Mouse (Mus musculus) T-helper 17 cell (primary cell): ENCODE measurements at regions not wholly inside any gene's neighbourhood (a gene's known extent, or its start where the extent isn't known, plus 50 kb on each side); places are given as distances from the start of the nearest gene placed in this dataset.

Experiments used
- in situ Hi-C, 2 experiments: fragments of 300-600 bp; cut with MboI, MseI; formaldehyde crosslinking; loops; 1 replicate in 1 of 2; 2 replicates in 1 of 2; pipeline ENCODE4 v1.15.1; 2025; ENCODE audit warnings: high pct_unique_total_duplicates in 2 of 2

- in situ Hi-C loops: no loop called here
Observed at GRCm38 (mm10) chr4:153023711-153024110, 458.9 kb downstream of the Ajap1 start.

- in situ Hi-C loops: no loop called here
Observed at GRCm38 (mm10) chr4:153019211-153019610, 463.4 kb downstream of the Ajap1 start.

- in situ Hi-C loops: no loop called here
Observed at GRCm38 (mm10) chr4:153018138-153018921, 464.3 kb downstream of the Ajap1 start.

- in situ Hi-C loops: no loop called here
Observed at GRCm38 (mm10) chr4:153017816-153018137, 464.8 kb downstream of the Ajap1 start.

DNA sequence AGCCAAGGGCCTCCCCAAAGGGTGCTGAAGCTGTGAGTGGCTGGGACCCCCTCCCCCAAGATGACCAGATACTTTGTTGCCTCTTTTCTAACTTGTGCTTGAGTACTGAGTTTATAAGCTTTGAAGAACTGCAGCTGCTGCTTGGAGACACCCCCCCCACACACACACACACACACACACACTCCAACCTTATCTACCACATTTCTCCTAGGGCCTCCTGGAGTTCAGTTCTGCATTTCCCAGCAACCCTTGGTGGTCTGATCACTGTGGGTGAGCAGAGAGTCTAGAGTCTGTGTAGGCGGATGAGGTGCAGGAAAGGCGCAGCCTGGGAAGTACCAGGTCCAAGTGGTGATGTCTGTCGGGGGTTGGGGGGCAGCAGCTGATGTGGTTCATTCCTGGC is 479.3 kb downstream of the Ajap1 start:
- in situ Hi-C loops: no loop called here

- in situ Hi-C loops: no loop called here
Observed at GRCm38 (mm10) chr4:153002516-153002915, 480.1 kb downstream of the Ajap1 start.

GRCm38 (mm10) chr4:153001761-153002160 is 480.9 kb downstream of the Ajap1 start:
- in situ Hi-C loops: no loop called here

DNA sequence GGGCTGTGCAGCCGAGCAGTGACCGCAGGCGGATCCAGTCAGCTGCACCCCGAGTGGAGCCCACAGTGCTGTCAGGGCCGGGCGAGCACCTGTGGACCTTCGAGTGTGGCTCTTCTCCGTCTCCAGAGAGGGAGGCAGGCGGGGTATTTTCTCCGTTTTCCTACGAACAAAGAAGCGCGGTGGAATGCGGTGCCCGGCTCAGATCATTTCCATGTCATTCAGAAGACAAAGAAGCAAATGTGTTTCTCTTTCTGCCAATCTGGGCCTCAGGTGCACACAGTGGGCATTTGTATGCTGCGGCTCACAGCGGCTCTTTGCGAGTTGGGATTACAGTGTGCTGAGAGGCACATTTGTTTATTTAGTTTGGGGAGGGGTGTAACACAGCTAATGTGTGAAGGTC is 483.1 kb downstream of the Ajap1 start:
- in situ Hi-C loops: no loop called here

DNA sequence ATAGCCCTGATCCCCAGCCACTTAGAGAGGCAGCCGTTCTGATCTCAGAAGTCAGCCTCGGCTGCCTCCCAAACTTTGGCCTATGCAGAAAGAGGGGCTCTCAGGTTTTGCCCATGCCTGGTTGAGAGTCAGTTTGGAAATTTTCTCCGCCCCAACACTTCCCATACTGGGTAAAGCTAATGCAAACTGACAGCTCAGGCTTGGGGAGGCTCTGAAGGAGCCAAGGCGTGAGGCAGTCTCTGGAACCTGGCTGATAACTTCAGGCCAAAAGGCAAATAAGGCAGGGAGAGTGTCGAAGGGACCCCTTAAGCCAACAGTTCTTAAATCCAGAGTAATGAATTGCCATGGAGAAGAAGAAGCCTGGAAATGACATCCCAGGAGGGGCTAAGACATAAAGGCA is 485.4 kb downstream of the Ajap1 start:
- in situ Hi-C loops: no loop called here

- in situ Hi-C loops: no loop called here
Observed at GRCm38 (mm10) chr4:152996641-152997040, 486.0 kb downstream of the Ajap1 start.

- in situ Hi-C loops: no loop called here
Observed at GRCm38 (mm10) chr4:152995052-152995595, 487.5 kb downstream of the Ajap1 start.

DNA sequence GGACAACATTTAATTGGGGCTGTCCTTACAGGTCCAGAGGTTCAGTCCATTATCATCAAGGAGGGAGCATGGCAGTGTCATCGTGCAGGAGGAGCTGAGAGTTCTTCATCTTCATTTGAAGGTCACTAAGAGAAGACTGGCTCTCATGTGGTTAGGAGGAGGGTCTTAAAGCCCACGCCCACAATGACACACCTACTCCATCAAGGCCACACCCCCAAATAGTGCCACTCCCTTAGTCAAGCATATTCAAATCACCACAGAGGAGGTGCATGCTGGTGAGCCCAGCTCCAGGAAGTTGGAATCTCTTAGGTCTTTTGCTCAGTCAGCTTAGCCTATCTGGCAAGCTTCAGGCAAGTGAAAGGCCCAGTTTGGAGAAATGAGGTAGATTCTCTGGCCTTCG is 488.4 kb downstream of the Ajap1 start:
- in situ Hi-C loops: no loop called here

GRCm38 (mm10) chr4:152990266-152990665 is 492.3 kb downstream of the Ajap1 start:
- in situ Hi-C loops: no loop called here

DNA sequence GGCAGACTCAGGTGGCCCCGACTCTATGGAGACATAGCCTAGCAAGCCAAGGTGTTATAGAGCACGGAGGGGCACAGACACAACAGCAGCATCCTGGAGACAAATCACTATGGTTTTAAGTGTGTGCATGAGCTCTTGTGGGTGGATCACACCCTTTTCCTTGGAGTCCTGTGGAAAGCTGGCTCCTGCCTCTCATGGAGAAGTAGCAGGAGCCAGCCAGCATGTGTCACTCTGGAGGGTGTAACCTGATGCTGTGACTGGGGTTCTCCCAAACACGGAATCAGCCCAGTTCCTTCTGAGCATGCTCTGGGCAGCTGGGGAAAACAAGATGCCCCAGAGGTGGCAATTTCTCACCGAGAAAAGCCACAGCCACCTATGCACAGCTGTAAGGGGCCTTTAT is 494.9 kb downstream of the Ajap1 start:
- in situ Hi-C loops: no loop called here

DNA sequence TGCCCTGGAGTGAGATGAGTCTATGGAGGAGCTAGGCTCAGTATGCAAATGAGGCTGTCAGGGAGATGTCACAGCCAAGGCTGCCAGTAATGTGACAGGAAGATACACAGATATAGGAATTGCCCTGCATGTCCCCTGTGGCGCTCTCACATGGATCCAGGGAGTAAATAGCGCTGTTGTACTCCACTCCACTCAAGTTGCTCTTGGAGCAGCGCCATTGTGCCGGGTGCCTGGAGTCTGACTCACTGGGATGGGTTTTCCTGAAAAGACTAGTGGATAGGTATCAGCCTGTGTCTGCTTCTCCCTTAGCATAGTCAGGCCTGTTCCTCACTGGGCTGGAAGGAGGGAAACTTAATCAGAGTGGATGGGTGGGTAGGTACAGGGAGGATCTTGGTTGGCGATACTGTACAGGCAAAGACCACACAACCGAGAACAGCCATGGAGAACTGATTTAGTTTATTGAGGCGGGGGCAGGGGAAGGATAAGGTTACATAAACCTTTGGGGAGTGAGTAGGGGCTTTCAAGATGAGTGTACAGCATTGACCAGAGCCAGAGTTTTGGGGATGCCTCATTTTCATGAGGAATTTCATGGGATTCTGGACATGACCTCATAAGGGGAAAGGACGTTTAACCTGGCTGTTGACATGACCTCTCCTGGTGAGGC is 497.5 kb upstream of the Kcnab2 start:
- in situ Hi-C loops: no loop called here

DNA sequence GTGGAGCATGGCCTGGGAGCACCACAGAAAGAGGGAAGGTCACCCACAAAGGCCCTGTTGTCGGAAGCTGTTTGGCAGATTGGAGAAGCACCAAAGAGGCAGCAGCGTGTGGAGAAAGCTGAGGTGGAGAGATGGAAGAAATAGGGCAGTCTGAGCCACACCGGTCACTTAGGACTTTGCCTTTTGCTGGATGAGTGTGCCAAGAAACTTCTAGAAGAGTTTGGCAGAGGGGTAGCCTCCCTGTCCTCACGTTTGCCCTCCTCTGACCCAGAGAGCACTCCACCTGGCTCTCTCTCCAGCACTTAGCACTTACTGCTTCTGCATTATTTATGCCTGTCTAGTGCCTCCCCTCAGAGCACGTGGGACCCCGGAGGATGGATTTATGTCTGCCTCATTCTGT is 485.3 kb upstream of the Kcnab2 start:
- in situ Hi-C loops: no loop called here

GRCm38 (mm10) chr4:152962165-152962564 is 484.5 kb upstream of the Kcnab2 start:
- in situ Hi-C loops: no loop called here

- in situ Hi-C loops: no loop called here
Observed at GRCm38 (mm10) chr4:152961677-152962076, 484.0 kb upstream of the Kcnab2 start.

- in situ Hi-C loops: no loop called here
Observed at GRCm38 (mm10) chr4:152959627-152960230, 482.1 kb upstream of the Kcnab2 start.

- in situ Hi-C loops: no loop called here
Observed at GRCm38 (mm10) chr4:152953237-152953974, 475.7 kb upstream of the Kcnab2 start.

- in situ Hi-C loops: no loop called here
Observed at GRCm38 (mm10) chr4:152948956-152949355, 471.3 kb upstream of the Kcnab2 start.

DNA sequence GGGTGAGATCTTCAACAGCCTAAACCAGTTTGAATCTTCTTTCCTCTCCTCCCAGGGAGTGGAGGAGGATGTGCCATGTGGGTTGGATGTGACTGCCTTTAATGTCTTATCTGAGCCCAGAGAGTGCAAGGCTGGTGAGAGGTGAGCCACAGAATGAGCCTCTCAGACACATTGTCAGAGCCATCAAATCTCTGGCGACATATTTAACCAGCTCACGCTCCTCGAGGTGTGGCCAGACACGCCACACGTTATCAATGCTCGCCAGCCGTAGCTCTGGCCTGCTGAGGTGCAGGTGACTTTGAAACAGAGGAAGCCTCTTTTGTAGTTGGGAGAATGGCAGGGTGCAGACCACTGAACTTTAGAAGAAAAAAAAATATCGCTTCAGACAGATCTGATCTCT is 463.5 kb upstream of the Kcnab2 start:
- in situ Hi-C loops: no loop called here
